Mouse (Mus musculus) G1E (cell line): ENCODE data around the gene Prpsap1. TPM values are rescaled to one million over a fixed set of nuclear protein-coding genes. Genes with fewer than 3 reads are reported as not detected.
"Not testable (repeated sequence)": the region's sequence is repeated elsewhere in the genome, so short reads cannot be mapped to it uniquely, and the experiment has no call there.

Experiments used
- ATAC-seq: 2 replicates; pipeline ENCODE4 v1.8.0; 2016; ENCODE audit warnings: mild to moderate bottlenecking; ENCODE audit not compliant: insufficient number of reproducible peaks, poor library complexity, low FRiP score, severe bottlenecking; ENCODE audit errors: extremely low read depth
- DNase-seq: peaks from one replicate; pipeline ENCODE4 v3.0.0; 2012; ENCODE audit warnings: low spot score
- H3K27me3 ChIP-seq: 2 replicates; pipeline ENCODE4 v1.6.1; 2012; ENCODE audit warnings: mild to moderate bottlenecking, low read length, inconsistent platforms; ENCODE audit not compliant: insufficient read depth
- H3K36me3 ChIP-seq: replicated peaks from 2 replicates; pipeline ENCODE3; 2012; ENCODE audit warnings: mild to moderate bottlenecking, inconsistent platforms
- H3K4me1 ChIP-seq: 2 replicates; pipeline ENCODE4 v1.6.1; 2012; ENCODE audit warnings: low read depth, low read length, inconsistent platforms, mixed read lengths; ENCODE audit not compliant: insufficient read depth
- H3K4me3 ChIP-seq: 2 replicates; pipeline ENCODE4 v1.5.1; 2012; ENCODE audit warnings: low read depth, mild to moderate bottlenecking, inconsistent platforms, low read length, moderate library complexity, mixed read lengths
- H3K9me3 ChIP-seq: replicated peaks from 2 replicates; pipeline ENCODE4 v1.6.1; 2012; ENCODE audit warnings: inconsistent platforms
- CTCF ChIP-seq: IDR thresholded peaks from 2 replicates; pipeline ENCODE4 v1.5.1; 2012; ENCODE audit warnings: low read depth, low read length, inconsistent platforms, mixed read lengths
- GATA1 ChIP-seq: IDR thresholded peaks from 2 replicates; pipeline ENCODE4 v1.6.1; 2012; ENCODE audit warnings: borderline replicate concordance, low read length, inconsistent platforms, mixed read lengths
- GATA2 ChIP-seq: IDR thresholded peaks from 2 replicates; pipeline ENCODE4 v1.6.1; 2012; ENCODE audit warnings: low read depth, low read length, inconsistent platforms, borderline replicate concordance
- POLR2AphosphoS5 ChIP-seq: IDR thresholded peaks from 2 replicates; pipeline ENCODE4 v1.6.1; 2012; ENCODE audit warnings: low read depth, low read length, inconsistent platforms; ENCODE audit not compliant: insufficient replicate concordance
- TAL1 ChIP-seq: conservative IDR thresholded peaks from 2 replicates; pipeline ENCODE4 v1.6.1; 2012; ENCODE audit warnings: low read depth, low read length, inconsistent platforms, mixed read lengths
- polyA plus RNA-seq: library from polyadenylated mRNA; stranded (reverse); fragments of >175 nt; gene quantifications from 2 replicates; pipeline ENCODE4 v1.2.3, GENCODE M21; 2012
- total RNA-seq, 2 experiments: library from RNA; stranded (forward) in 1 of 2; stranded (reverse) in 1 of 2; fragments of 200-1000 nt in 1 of 2; fragments of >200 nt in 1 of 2; fragmentation: Nextera tagmentation in 1 of 2; gene quantifications; 2 replicates each; pipeline ENCODE4 v1.2.3; 2014 to 2017

The Prpsap1 gene
- total and polyA plus RNA-seq, 3 experiments: 33.3 to 53.9 (median 53.7) TPM

DNA sequence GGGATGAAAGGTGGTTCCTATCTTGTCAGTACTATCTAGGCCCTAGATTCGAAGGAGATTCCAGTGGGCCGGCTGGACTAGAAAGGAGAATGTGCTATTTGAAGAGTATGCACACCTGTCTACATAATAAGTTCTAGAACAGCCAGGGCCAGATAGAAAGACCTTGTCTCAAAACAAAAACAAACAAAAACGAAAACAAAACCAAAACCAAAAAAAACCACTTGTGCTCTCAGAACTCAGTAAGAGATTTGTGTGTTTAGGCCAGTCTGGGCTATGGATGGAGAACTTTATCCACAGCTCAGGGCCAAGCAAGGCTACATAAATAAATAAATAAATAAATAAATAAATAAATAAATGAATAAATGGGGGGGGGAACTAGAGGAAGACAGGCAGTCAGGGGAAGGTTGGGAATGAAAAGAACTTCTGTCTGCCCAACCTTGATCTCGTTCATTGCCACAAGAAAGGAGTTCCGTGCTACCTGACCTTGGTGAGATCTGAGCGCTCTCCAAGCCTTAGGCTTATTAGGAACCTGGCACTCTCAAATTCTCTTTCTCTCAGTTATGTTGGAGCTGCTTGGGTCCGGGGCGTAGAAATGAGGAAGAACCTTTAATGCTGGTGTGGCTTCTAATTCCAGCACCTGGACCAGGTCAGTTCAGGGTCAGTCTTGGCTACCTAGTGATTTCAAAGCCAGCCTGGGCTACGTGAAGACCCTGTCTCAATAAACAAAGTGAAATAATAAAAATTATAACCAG, 64.0 kb downstream of the Prpsap1 start:
- TF ChIP-seq GATA2 (no peak), POLR2AphosphoS5 (no peak), TAL1 (no peak), CTCF (no peak), GATA1 (no peak)
- Histone ChIP-seq H3K9me3 (no peaks in the 10 kb centered on the region), H3K4me1 (peaks cover 63% of the 10 kb centered on the region), H3K4me3 (no peak overlapping the region; the same call in 1 of the 2 replicates), H3K27me3 (no peaks in the 10 kb centered on the region), H3K36me3 (peaks cover 4% of the 10 kb centered on the region)
- ATAC-seq (no peak), DNase-seq (no peak)

DNA sequence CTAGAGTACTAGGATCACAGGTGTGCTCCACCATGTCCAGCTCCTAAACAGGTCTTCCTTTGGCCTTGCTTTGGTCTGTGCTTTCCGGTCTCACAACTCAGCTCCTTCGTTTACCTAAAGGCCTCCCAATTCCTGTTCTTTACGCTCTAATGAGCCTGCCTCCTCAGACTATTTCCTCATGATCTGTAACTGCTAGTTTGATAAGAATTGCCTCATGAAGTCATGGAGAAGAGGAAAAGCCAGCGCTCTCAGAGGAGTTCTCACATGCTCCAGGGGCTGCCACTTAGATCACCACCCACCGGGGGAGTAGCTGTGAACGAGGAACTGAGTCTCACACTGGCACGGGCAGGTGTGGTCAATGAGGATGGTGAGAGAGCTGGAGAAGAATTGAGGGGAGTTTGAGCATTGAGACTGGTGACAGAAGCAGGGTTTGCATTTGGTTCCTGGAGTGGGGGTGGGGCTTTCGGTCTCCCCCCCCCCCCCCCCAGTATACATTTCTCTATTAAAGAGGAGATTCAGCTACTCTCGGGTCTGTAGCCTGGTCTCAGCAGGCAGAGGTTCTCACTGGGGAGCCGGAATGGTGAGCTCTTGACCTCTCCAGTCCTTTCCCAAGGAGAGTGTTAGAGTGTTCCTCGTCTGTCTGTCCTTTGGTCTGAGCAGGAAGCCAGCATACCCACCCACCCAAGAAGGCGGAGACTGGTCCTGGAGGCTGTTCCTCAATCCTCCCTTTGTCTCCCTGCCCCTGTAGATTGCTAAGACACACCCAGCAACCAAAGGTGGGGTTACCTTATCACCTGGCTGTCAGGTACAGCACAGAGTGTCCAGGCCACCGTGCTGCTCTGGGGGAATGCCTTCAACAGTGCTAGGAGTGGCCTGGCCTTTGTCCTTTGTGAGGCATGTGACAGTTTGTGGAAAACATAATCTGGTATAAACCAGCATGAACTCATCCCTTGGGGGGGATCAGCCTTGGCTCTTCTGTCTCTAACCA, 64.8 kb downstream of the Prpsap1 start:
- no peaks in the 10 kb centered on the region for H3K9me3 ChIP-seq
- DNase-seq (no peak), ATAC-seq (no peak)
- H3K4me1 ChIP-seq: peaks cover 70% of the 10 kb centered on the region
- no peaks in the 10 kb centered on the region for H3K36me3 ChIP-seq
- TF ChIP-seq POLR2AphosphoS5: no peak
- peak overlapping the region; percentile 56; the same call in 1 of the 2 replicates for H3K4me3 ChIP-seq
- H3K27me3 ChIP-seq: no peaks in the 10 kb centered on the region

- TF ChIP-seq POLR2AphosphoS5 (no peak), TAL1 (no peak), GATA2 (no peak), CTCF (no peak), GATA1 (no peak)
- Histone ChIP-seq H3K27me3 (no peaks in the 10 kb centered on the region), H3K36me3 (no peaks in the 10 kb centered on the region), H3K4me3 (no peak overlapping the region), H3K4me1 (peaks cover 71% of the 10 kb centered on the region), H3K9me3 (no peaks in the 10 kb centered on the region)
- no peak for DNase-seq
- ATAC-seq: no peak
These were observed 67.0 kb downstream of the Prpsap1 start for GRCm38 (mm10) chr11:116426852-116427575.

GRCm38 (mm10) chr11:116426328-116426727, 67.7 kb downstream of the Prpsap1 start:
- DNase-seq, ATAC-seq, H3K4me3 ChIP-seq, H3K27me3 ChIP-seq, H3K9me3 ChIP-seq, H3K36me3 ChIP-seq: not testable (repeated sequence)
- peaks cover 67% of the 10 kb centered on the region for H3K4me1 ChIP-seq

- no peak overlapping the region; the same call in 1 of the 2 replicates for H3K4me3 ChIP-seq
These were observed 69.2 kb downstream of the Prpsap1 start for GRCm38 (mm10) chr11:116424621-116425407.

More at GRCm38 (mm10) chr11:116424621-116425407, 69.2 kb downstream of the Prpsap1 start:
- H3K36me3 ChIP-seq: no peaks in the 10 kb centered on the region
- no peaks in the 10 kb centered on the region for H3K9me3 ChIP-seq
- H3K4me1 ChIP-seq: peaks cover 67% of the 10 kb centered on the region
- TF ChIP-seq TAL1 (no peak; the same call in 1 of the 2 replicates), GATA1 (no peak), POLR2AphosphoS5 (no peak), GATA2 (no peak), CTCF (no peak)
- ATAC-seq (no peak), DNase-seq (no peak)
- peaks cover 2% of the 10 kb centered on the region; the same call in 1 of the 2 replicates for H3K27me3 ChIP-seq
